Mouse (Mus musculus) heart, embryonic 14.5 days (tissue): ENCODE measurements around the gene Tcf7. TPM values are rescaled to one million over a fixed set of nuclear protein-coding genes. Genes with fewer than 3 reads are reported as not detected.

ENCODE experiments used
- ATAC-seq: fragments of 200-750 bp; cut with Nextera tagmentation; 2 replicates; pipeline ENCODE4 v1.8.0; 2017; ENCODE audit warnings: low read depth, moderate TSS enrichment; ENCODE audit not compliant: insufficient number of reproducible peaks, insufficient read depth, low FRiP score
- H3K27ac ChIP-seq, 2 experiments: fragments of 200-500 bp in 1 of 2; fragments of 300-500 bp in 1 of 2; sonication (generic) in 1 of 2; replicated peaks in 1 of 2; 2 replicates each; pipeline ENCODE4 v1.5.1; 2012 to 2014; ENCODE audit warnings: low read depth in 2 of 2, low read length in 2 of 2, control low read depth in 1 of 2, mild to moderate bottlenecking in 1 of 2, mixed read lengths in 1 of 2; ENCODE audit not compliant: control insufficient read depth in 1 of 2, insufficient read depth in 1 of 2
- H3K27me3 ChIP-seq: fragments of 300-500 bp; sonication (generic); 2 replicates; pipeline ENCODE4 v1.6.1; 2014; ENCODE audit warnings: mild to moderate bottlenecking, low read length, control low read depth; ENCODE audit not compliant: control insufficient read depth, insufficient read depth
- H3K36me3 ChIP-seq: fragments of 300-500 bp; sonication (generic); 2 replicates; pipeline ENCODE4 v1.6.1; 2014; ENCODE audit warnings: mild to moderate bottlenecking, control low read depth, low read length, mixed read lengths; ENCODE audit not compliant: control insufficient read depth, insufficient read depth
- H3K4me1 ChIP-seq, 2 experiments: fragments of 200-500 bp in 1 of 2; fragments of 300-500 bp in 1 of 2; sonication (generic) in 1 of 2; 2 replicates each; pipeline ENCODE4 v1.6.1; 2012 to 2014; ENCODE audit warnings: low read length in 2 of 2, control low read depth in 1 of 2, mixed read lengths in 1 of 2; ENCODE audit not compliant: control insufficient read depth in 2 of 2, insufficient read depth in 2 of 2
- H3K4me2 ChIP-seq: fragments of 300-500 bp; sonication (generic); 2 replicates; pipeline ENCODE4 v1.6.1; 2014; ENCODE audit warnings: mild to moderate bottlenecking, low read length
- H3K4me3 ChIP-seq, 2 experiments: fragments of 200-500 bp in 1 of 2; fragments of 300-500 bp in 1 of 2; sonication (generic) in 1 of 2; 2 replicates each; pipeline ENCODE4 v1.5.1; 2012 to 2014; ENCODE audit warnings: low read length in 2 of 2, mild to moderate bottlenecking in 2 of 2, control low read depth in 1 of 2, low read depth in 1 of 2, moderate library complexity in 1 of 2; ENCODE audit not compliant: control insufficient read depth in 1 of 2, insufficient read depth in 1 of 2
- H3K9ac ChIP-seq: fragments of 300-500 bp; sonication (generic); 2 replicates; pipeline ENCODE4 v1.6.1; 2014; ENCODE audit warnings: mild to moderate bottlenecking, low read length
- H3K9me3 ChIP-seq: fragments of 300-500 bp; sonication (generic); 2 replicates; pipeline ENCODE4 v1.6.1; 2016; ENCODE audit warnings: low read length, control low read depth; ENCODE audit not compliant: control insufficient read depth
- WGBS: fragments of 180-500 bp; shearing (Covaris S2); extraction: QIAGEN DNeasy Blood & Tissue Kit; methylation state at CpG from one replicate; pipeline ENCODE4 v1.1.7; 2014; 5-methylcytosine and 5-hydroxymethylcytosine counted together
- polyA plus RNA-seq: library from polyadenylated mRNA; unstranded; fragments of >200 nt; fragmentation: Nextera tagmentation; extraction: Ambion mirVana; gene quantifications from 2 replicates; pipeline ENCODE4 v1.2.1, GENCODE M21; 2014

Tcf7 gene
- polyA plus RNA-seq, 1 experiment from 2014 or later = 2.5 TPM

DNA sequence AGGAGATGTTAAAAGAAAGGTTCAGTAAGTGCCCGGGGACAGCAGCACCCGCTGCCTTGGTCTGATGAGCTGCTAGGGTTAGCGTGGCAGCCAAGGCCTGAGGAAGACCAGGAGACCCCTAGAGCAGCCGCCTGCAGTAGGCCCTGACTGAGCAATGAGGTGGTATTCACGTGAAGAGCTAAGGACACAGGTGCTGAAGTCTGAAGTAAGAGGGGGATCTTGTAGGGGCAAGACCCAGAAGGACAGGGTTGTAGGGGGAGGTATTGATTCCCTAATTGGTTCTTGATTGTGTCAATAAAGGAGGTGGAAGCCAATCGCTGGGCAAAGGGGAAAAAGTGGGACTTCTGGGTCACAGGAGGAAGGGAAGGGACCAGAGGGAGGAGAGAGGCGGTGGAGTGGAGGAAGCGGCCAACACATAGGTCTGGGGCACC, 5.8 kb downstream of the Tcf7 start:
- ATAC-seq = no peak
- Histone ChIP-seq H3K36me3 (no peaks in the 10 kb centered on the region), H3K27ac (no peak overlapping the region), H3K27me3 (no peaks in the 10 kb centered on the region), H3K9ac (no peak overlapping the region), H3K4me2 (no peak overlapping the region), H3K9me3 (no peaks in the 10 kb centered on the region), H3K4me3 (no peak overlapping the region), H3K4me1 (peaks cover 24 to 27% of the 10 kb centered on the region in 2 experiments)
- WGBS = 89% methylated on average over 8 of the region's 8 CpGs

DNA sequence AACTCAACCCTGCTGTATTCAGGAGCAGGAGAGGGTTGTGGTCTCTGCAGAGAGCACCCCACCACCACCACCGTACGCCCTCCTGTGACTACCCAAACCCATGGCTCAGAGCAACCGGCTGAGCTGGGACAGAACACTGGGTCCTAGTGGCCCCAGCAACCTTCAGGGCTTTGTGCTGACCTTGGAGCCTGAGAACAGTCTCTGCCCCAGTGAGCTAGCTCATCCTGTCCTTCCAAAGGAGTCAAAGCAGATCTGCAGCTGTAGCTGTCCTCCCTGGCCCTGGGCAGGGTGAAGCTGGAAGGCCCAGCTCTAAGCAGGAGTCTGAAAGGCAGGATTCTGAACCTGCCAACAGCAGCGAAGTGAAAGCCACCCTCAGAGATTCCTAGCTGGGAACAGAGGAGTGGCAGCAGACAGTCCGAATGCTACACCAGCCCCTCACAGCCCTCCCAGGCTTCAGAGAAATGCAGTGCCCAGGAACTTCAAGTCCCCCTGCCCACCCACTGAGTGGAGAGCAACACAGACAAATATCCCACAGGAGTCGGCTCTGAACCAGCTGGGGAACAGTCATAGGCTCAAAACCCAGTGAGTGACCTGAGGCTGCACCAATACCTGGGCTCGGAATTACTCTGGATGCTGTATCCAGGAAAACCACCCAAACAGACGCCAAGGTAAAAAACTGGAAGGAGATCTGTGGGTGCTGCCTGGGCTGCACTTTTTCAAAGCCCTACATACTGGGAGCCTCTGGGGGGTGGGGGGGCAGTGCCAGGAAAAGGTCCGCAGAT, 6.8 kb downstream of the Tcf7 start:
- WGBS = 73% methylated on average over 9 of the region's 9 CpGs
- no peak for ATAC-seq

DNA sequence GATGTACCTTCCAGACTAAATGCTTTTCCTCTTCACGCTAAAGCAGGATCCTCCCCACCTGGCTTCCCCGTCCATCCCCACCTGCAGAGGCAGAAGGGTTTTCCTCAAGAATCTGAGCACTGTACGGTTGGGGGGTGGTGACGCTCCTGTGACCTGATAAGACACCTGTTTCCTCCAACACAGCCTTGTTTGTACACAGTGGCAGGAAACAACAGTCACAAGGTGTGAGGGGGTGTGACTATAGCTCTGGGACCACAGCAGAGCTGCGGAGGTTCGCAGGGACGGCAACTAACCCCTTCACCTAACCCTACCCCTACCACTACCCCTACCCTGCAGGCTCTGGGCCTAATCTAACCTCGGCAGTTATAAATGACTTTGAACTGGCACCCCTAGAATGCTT, 7.4 kb downstream of the Tcf7 start:
- no peak overlapping the region for H3K27ac ChIP-seq
- H3K4me1 ChIP-seq = peaks cover 24 to 27% of the 10 kb centered on the region in 2 experiments

More for the DNA sequence above, 6.8 kb downstream of the Tcf7 start:
- no peak overlapping the region for H3K4me3 ChIP-seq
- no peaks in the 10 kb centered on the region for H3K27me3 ChIP-seq
- H3K27ac ChIP-seq = no peak overlapping the region
- no peak overlapping the region for H3K4me2 ChIP-seq
- peaks cover 24 to 27% of the 10 kb centered on the region in 2 experiments for H3K4me1 ChIP-seq
- no peaks in the 10 kb centered on the region for H3K9me3 ChIP-seq
- no peaks in the 10 kb centered on the region for H3K36me3 ChIP-seq
- H3K9ac ChIP-seq = peak overlapping the region; percentile 48; the same call in 1 of the 2 replicates

DNA sequence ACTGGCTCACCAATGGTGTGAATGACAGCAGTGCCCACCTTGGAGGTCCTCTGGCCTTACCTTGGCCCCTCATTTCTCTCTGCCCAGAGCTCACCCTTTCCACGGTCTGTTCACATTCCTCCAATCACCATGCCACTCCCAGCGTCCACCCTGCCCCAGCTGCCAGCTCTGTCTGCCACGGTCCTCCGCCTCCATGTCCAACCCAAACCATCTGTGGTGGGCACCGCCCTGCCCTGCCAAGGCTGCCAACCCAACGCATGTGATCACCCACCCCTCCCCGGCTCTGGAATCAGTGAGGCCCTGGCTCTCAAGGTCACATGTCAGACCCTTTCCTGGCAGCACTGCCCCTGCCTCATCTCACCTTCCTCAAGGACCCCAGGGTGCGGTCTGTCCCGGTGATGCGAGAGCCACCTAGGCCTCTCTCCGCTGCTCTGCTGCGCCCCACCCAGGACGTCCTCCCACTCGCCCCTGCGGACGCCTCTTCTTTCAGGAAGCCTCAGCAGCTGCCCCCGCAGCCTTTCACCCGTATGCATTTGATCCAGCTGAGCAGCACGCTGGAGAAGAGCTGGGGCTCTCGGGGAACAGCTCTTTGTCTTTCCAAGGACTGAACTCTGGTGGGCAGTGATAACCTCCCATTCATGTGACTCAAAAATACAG, 8.2 kb downstream of the Tcf7 start:
- ATAC-seq = no peak
- 82% methylated on average over 20 of the region's 20 CpGs for WGBS
- Histone ChIP-seq H3K4me1 (peaks cover 24 to 27% of the 10 kb centered on the region in 2 experiments), H3K27me3 (no peaks in the 10 kb centered on the region), H3K4me2 (no peak overlapping the region), H3K9me3 (no peaks in the 10 kb centered on the region), H3K36me3 (no peaks in the 10 kb centered on the region), H3K4me3 (no peak overlapping the region), H3K9ac (no peak overlapping the region), H3K27ac (no peak overlapping the region)

More for the DNA sequence above, 7.4 kb downstream of the Tcf7 start:
- H3K9ac ChIP-seq = no peak overlapping the region
- ATAC-seq = no peak
- no peak overlapping the region for H3K4me2 ChIP-seq
- no peaks in the 10 kb centered on the region for H3K9me3 ChIP-seq
- no peaks in the 10 kb centered on the region for H3K36me3 ChIP-seq
- H3K27me3 ChIP-seq = no peaks in the 10 kb centered on the region
- WGBS = 74% methylated on average over 8 of the region's 8 CpGs
- H3K4me3 ChIP-seq = no peak overlapping the region

DNA sequence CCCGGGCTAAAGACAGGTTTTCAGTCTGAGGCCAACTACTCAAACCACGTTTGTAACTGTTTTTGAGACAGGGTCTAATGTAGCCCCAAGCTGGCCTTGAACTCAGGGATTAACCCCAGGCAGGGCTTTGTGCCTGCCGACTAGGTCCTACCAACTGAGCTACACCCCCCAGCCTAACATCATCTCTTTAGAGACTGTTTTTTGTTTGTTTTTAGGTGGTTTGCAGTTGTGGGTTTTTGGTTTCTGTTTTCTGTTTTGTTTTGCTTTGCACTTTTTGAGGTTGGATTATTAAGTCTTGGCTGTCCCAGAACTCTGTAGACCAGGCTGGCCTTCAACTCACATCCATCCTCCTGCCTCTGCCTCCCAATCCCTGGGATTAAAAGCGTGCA, 8.9 kb downstream of the Tcf7 start:
- peaks cover 25 to 32% of the 10 kb centered on the region in 2 experiments for H3K4me1 ChIP-seq
- ATAC-seq = no peak
- WGBS = 81% methylated on average over 4 of the region's 4 CpGs
- no peak overlapping the region for H3K27ac ChIP-seq
- no peak overlapping the region for H3K9ac ChIP-seq
- no peaks in the 10 kb centered on the region for H3K36me3 ChIP-seq
- no peak overlapping the region for H3K4me2 ChIP-seq
- H3K27me3 ChIP-seq = no peaks in the 10 kb centered on the region
- H3K9me3 ChIP-seq = no peaks in the 10 kb centered on the region
- no peak overlapping the region for H3K4me3 ChIP-seq

DNA sequence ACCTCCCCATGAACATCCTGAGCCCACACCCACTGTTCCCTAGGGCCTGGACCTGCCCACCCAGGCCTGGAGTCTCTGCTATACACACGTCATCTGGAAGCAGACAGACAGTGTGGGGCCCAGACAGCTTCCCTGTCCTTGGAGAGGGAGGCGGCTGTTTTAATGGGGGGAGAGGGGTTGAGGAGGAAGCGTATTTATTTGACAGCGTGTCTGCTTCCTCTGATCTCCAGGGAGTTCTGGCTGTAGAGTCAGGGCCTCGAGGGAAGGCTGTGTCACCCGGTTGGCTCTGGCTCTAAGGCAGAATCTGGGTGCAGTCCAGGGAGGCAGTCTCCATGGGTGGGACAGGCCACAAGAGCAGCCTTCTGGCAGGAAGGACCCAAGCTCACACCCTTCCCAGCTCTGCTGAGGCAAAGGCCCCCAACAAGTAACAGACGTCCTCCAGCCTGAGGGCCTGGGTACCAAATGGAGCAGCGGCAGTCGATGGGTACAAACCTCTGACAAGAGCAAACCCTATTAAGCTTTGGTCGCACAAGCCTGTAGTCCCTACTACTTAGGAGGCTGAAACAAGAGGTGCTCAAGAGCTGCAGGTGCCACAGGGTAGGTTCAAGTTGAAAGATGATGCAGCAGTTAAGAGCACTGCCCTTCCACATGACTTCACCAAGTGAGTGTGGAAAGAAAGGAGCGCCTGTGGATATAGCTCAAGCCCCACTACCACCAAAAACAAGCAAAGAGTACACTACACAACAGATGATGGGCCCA, 9.5 kb downstream of the Tcf7 start:
- ATAC-seq = no peak
- no peaks in the 10 kb centered on the region for H3K27me3 ChIP-seq
- H3K27ac ChIP-seq = no peak overlapping the region
- H3K4me3 ChIP-seq = no peak overlapping the region
- no peak overlapping the region for H3K4me2 ChIP-seq
- H3K36me3 ChIP-seq = no peaks in the 10 kb centered on the region
- no peaks in the 10 kb centered on the region for H3K9me3 ChIP-seq
- peaks cover 30 to 36% of the 10 kb centered on the region in 2 experiments for H3K4me1 ChIP-seq
- H3K9ac ChIP-seq = no peak overlapping the region
- 59% methylated on average over 11 of the region's 11 CpGs for WGBS

DNA sequence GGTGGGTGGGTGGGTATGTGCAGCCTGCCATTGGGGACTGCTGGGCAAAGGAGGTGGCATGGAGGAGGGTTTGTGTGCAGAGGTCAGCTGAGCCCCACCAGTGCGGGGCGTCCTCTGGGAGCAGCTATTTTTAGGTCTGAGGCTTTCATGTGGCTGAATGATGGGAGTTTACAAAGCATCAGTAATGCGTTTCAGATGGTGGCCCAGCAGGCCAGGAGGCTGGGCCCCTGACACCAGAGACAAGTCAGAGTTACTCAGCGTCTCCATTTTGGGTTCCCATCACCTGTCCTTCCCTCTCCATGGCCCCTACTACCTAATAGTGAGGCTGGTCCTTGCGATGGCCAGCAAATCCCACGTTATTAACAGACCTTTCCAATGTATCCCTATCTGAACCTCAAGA, 10.2 kb downstream of the Tcf7 start:
- H3K4me3 ChIP-seq = no peak overlapping the region
- H3K9me3 ChIP-seq = no peaks in the 10 kb centered on the region
- whole genome bisulfite sequencing = 48% methylated on average over 6 of the region's 6 CpGs
- no peaks in the 10 kb centered on the region for H3K36me3 ChIP-seq
- H3K4me1 ChIP-seq = peaks cover 36 to 43% of the 10 kb centered on the region in 2 experiments
- H3K9ac ChIP-seq = no peak overlapping the region
- ATAC-seq = no peak
- H3K27me3 ChIP-seq = no peaks in the 10 kb centered on the region
- H3K27ac ChIP-seq = no peak overlapping the region
- H3K4me2 ChIP-seq = no peak overlapping the region
